Mouse (Mus musculus) naive thymus-derived CD4-positive, alpha-beta T cell, adult 2 months (primary cell): ENCODE data around the gene Mfsd11.
"Not testable (repeated sequence)": the region's sequence is repeated elsewhere in the genome, so short reads cannot be mapped to it uniquely, and the experiment has no call there.

ENCODE experiments used
- DNase-seq: peaks from one replicate; pipeline ENCODE4 v3.0.0-alpha.2; 2011; ENCODE audit warnings: low read depth

Gene Mfsd11

DNA sequence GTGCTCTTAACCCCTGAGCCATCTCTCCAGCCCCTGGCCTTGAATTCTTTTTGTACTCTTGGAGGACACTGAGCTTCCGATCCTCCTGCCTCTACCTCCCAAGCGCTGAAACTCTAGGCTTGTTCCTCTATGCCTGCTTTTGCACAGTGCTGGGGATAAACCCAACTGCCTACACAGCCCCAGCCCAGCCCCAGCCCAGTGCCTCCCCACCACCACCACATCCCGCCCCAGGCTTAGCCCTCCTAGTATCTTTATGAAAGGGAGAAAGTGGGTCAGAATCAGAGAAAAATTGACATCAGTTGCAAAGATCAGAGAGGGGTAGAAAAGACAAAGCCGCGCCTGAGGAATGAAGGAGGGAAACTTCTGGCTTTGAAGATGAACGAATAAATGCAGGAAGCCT lies 31.8 kb downstream of the Mfsd11 start:
- DNase-seq = no peak

DNA sequence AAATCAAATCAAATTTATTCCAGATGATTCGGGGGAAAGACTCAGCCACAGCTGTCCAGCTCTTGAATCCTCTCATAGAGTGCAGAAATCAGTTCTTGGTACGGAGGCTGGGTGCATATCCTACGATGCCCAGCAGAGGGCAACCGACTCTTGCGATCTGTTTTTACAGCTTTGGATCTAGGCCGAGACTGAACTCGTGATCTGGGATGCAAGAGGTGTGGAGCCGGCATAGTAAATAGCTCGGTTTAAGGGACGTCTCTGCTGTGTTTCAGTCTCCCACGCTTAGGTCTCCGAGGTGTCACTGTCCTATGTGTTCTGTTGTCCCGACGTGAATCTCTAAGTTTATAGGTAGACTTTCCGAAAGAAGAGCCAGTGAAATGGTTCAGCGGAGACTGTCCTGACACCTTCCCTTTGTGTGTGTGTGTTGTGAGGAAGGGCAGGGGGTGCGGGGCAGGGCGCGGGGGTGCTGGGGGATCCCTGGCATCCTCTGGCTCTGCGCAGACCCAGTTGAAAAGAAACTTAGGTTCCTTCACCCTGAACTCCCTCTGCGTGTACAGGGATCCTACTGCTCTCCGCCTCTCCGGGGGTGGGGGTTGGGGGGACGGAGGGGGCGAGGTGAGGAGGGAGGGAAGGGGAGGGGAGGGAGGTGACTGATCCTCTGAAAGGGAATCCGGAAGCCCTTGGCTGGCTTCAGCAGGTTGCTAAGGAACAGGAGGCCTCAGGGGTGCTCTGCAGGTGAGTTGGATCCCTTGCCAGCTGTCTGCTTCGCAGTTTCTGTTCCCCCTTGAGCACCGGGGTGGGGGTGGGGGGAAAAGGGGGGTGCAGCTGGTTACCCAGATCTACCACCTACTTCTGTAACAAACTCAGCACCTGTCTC lies 33.3 kb downstream of the Mfsd11 start:
- peak; percentile 89 for DNase-seq

DNA sequence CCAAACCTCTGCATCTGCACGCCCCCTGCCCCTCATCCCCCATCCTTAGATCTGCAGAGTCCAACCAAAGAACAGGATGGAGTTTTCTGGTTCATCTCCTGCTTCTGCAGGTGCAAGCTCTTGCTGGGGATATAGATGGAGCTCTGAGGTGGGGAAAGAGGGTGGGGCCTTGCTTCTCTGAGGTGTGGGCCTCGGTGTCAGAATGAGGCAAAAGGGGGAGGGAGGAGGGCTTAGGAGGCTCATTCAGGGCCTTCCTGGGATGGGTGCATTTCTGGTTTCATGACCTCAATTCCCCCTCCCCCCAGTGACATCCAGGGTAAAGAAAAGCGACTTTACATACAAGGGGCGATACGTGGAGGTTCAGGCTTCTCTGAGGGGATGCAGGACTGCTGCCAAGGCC lies 34.9 kb downstream of the Mfsd11 start:
- no peak for DNase-seq

DNA sequence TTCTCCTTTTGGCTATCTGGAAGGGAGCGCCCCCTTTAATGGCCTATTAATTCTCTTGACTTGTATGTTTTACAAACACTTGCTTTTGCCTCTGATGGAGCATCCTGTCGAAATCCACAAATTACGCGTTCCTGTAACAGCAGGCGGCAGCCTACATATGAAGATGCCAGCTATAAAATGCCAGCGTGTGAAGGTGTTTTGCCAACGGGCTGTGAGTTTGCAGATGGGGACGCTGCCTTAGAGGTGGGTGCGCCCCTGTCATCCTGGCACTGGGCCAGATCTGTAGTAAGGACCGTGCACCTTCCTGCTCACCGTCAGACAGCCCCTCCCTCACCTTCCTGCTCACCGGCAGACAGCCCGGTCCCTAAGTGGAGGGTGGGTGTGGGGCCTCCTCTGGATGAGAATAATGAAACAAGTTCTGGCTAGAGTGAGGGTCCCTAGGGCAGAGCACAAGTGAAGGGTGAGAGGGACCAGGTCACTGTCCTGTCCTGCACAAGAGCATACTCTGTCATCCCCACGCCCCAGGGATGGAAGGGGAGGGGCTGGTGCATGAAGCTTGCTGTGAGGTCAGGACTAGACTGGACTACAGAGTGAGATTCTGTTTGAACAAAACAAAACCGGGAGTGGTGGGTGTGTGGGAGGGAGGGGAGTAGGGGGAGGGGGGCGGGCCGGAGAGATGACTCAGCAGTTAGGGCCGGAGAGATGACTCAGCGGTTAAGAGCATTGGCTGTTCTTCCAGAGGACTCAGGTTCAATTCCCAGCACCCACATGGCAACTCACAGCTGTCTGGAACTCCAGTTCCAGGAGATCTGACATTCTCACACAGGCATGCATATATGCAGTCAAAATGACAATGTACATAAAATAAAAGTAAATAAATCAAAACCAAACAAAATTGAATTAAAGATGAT lies 41.5 kb downstream of the Mfsd11 start:
- no peak for DNase-seq

DNA sequence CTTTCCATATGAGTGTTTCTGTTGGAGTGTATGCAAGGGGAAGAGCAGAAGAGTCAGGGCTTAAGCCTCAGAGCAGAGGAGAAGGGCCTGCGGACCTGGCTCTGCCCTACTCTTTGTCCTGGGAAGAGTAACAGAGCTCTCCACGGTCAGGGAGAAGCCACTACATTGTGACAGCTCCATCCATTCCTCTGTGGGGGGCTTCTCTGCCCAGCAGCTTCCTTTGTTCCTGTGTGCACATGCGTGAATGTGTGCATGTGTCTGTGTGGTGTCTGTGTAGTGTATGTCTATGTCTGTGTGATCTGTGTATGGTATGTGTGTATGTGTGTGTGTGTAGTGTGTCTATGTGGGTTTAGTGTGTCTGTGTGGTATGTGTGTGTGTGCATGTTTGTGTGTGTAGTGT lies 43.2 kb downstream of the Mfsd11 start:
- no peak for DNase-seq

DNA sequence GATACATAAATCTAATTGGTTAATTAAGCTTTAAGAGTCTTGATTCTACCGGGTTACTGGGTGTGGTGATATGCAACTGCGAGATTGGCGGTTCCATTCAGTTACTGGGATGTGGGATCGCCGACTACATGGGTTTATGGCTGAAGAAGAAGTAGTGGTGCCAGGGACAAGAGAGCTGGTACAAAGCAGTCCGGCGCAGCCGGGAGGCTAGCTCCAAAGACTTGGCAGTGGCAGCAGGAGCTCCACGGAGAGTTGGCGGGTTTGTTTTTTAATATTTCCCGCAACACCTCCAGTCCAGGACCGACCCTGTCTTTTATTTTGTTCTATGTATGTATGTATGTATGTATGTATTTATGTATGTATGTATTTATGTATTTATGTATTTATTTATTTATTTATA lies 47.0 kb downstream of the Mfsd11 start:
- DNase-seq = no peak

DNA sequence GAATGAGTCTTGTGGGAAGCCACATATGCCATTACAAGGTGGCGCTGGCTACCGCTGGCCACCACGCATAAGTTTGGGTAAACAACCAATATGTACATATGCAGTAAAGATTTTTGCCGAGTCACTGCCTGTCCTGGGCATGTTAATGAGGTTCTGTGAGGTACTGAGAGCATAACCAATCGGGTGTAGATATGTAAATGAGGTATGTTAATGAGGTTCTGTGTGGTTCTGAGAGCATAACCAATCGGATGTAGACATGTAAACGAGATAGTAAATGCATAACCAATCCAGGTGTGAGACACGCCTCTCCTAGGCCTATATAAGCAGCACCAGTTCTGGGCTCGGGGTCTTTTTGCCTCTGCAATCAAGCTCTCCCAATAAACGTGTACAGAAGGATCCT lies 50.3 kb downstream of the Mfsd11 start:
- not testable (repeated sequence) for DNase-seq

DNA sequence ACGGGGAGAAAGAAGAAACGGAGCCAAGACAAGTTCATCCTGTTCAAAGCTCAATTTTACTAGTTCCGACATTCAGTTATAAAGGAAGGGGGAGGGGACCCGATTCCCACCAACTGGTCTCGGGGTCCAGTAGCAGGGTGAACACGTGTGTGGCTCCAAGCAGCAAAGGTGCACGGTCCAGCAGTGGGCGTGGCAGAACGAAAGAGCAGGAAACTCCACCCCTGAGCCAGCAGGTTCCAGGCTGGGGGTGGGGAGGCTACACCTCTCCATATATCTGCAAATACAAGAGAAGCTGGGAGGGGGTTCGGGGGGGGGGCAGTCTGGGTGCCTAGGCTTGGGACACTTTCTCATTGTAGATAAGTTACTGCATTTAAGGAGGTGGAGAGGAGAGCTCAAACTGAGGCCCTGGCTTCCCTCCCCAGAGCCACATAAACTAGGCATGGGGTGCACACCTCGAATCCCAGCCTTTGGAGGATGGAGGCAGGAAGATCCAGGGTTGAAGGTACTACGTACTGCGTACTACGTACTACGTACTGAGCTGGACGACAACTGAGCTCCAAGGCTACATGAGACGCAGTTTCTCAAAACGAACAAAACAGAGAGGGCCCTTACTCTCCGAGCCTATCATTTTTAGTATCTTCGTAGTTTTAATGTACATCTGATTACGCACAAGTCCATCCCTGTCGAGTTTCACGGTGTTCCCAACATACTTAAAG lies 53.7 kb downstream of the Mfsd11 start:
- peak; percentile 13 for DNase-seq

DNA sequence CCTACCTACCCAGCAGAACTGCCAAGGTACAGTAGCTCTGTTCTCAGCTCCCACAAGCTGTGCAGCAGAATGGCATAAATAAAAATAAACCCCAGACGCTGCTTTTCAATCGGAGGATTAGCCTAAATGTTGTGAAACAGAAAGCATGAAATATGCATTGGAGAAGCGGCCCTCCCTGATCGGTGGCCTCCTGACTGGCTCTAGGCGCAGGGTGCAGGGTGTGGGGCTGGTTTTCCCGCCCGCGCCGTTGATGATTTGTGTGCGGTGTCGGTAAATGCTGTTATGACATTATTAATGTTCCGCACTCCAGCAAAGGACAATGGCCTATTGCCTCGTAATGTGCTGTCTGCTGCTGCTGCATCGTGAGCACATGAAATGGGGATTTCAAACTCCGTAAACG lies 61.3 kb downstream of the Mfsd11 start:
- no peak for DNase-seq

DNA sequence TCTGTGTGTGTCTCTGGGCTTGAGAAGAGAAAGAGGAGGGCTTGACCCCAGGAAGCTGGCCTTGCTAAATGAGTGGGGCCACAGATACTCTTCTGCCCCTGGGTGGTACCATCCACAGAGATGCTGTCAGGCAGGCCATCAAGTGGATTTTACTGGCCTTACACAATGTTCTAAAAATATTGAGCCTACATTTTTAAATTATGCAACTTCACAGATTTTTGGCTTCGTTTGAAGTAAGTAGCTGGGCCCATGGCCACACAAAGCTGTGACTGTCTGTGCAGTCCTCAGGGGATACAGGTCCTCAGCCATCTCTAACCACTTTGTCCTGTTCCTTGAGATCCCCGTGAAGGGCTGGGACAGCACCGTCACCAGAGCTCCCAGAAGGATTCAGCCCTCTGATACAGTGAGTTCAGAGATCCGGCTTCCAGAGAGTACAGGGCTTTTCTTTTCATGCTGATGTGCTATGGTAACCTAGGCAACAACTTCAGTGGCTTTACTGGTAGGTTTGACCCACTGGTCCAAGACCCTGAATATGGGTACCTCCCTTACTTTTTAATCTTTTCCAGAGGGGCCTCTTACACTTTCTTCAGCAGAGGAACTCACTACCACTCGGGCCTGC lies 62.1 kb downstream of the Mfsd11 start:
- DNase-seq = no peak

DNA sequence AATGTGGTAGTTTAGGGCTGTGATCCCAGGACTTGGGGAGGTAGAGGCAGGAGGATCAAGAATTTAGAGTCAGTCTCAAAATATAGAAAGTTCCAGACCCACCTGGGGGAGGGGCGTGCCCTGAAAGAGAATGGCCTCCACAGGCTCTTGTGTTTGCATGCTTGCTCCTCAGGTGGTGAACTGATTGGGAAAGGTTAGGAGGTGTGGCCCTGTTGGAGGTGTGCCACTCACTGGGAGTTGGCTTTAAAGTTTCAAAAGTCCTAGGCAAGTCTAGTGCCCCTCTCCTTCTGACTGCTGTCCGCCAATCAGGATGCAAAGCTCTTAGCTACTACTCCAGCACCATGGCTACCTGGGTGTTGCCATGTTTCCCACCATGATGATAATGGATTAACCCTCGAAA lies 63.0 kb downstream of the Mfsd11 start:
- no peak for DNase-seq

DNA sequence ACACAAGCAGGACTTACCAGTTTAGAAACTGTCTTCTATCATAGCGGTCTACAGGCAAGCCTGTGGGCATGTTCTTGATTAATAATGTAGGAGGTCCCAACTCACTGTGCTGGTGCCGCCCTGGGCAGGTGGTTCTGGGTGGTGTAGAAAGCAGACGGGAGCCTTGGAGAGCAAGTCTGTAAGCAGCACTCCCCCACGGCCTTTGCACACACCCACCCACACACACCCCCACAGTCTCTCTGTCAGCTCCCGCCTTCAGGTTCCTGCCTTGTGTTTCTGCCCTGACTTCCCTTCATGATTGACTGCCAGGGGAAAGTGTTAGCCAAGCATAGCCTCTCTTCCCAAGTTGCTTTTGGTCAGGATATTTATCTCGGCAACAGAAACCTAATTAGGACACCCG lies 65.1 kb downstream of the Mfsd11 start:
- no peak for DNase-seq

DNA sequence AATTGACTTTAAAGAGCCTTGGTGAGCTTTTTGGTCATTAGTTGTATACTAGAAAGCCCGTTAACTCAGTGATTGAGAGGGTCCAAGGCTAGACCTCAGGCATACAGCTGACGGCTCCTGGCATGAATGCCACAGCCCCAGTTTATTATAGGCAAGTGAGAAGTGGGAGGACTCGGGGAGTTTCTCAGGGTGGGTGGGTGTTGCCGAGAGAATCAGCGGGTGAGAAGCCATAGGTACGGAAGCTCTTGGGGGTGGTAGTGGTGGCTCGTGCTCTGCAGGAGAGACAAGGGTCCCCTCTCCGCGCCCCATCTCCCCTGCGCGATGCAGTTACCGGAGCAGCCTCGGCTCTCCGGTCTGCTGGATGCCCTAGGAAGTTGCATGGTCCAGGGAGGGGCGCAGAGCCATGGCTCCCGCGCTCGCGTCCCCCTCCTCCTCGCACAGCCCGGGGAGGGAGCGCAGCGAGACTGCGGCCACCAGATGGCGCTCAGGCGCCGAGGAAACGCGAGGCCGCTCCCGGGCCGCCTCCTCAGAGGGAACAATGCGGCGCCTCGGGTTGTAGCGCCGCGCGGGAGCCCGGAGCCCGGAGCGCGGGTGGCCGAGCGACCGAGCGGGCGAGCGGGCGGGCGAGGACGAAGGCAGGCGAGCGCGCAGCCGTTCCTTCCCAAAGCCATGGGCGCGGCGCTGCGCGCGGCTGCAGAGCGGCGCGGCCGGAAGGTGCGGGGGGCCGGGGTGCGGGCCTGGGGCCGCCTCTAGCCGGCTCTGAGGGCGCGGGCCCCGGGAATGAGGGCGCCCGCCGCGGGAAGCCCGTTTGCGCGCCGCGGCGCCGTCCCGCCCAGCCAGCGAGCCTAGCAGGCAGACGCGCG lies 66.3 kb downstream of the Mfsd11 start, which contains the start of gene Mgat5b:
Gene Mgat5b, plus strand, starts transcription at position 541 of the 863 bp plus-strand sequence.
- DNase-seq = peak; percentile 83

DNA sequence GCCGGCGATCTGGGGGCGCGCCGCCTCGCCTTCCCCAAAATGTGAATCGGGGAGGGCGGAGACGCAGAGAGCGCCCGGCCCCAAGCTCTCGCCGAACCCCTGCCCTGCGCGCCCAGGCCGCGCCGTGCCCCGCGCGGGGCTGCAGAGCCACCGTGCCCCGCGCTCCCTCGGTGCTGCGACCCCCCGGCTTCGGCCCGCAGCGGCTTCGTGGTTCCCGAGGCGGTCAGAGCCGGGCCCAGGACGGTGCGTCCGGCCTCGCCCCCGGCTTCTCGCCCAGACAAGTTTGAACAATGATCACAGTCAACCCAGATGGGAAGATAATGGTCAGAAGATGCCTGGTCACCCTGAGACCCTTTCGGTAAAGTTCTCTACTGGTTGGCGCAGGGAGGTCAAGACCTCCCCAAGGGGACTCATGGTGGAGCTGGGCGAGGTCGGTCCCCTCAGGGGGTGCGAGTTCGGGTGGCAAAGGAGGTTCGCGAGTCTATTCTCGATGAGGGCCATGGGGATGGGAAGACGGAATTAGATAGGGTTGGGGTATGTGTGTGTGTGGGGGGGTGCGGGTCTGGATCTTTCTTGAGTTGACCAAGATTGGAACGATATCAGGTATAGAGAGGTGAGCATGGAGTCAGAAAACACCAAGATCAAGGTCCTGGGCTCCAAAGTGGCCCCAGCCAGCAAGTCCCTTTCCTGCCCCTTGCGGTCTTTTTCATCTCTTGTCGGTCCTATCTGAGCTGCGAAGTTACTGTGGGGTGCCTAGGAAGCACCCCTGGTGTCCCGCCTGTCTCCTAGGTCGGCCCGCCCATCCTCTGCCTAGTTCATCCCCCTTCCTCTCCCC lies 67.2 kb downstream of the Mfsd11 start:
- peak; percentile 13 for DNase-seq

DNA sequence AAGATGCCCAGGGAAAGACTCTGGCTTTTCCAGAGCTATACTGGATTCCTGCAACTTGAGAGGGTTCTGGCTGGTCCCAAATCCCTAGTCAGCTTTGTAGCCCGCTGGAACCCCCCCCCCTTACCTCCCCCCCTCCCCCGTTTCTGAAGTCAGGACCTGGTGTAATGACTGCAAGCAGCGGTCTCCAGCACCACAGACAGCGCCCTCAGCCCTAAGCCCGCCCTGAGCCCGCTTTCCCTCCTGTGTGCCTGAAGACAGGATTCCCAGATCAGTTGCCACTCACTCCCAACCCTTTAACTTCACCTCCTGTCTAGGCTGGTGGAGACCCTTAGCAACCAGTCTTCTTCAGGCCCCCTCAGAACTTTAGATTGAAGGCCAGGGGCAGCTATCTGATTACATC lies 68.5 kb downstream of the Mfsd11 start:
- no peak for DNase-seq

DNA sequence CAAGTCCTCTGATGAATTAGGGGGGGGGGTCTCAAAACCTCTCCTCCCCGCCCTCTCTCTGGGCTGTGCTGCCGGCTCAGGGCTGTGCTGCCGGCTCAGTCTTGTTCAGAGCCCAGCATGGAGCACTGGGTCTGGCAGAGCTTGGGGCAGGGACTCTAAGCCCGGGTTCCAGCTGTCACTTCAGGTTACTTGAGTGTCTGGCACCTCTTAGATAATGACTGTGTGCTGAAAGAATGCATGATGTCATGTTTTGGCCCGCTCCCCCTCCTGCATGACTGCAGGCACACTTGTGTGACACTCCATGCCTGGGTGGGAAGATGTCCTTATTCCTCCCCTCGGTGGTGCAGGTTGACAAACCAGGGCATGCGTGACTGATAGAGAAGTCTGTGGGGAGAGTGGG lies 69.8 kb downstream of the Mfsd11 start:
- no peak for DNase-seq
